Mouse (Mus musculus): ENCODE results near the gene Tbc1d10a.

GRCm38 (mm10) chr11:4261188-4261494, 74.6 kb downstream of the Tbc1d10a start:
- TF ChIP-seq POLR2A (IDR thresholded peaks at IDR 0.05; ENCODE audit: low read depth, low read length) (no peak), CTCF (IDR thresholded peaks at IDR 0.05; ENCODE audit: borderline replicate concordance, insufficient read depth, low read length) (0 out of 2 replicates have a peak, but pooled peaks have one; percentile 13)

Measured in embryonic fibroblast, embryonic 13.5 days (primary cell).